Mouse (Mus musculus) kidney, adult 2 months (tissue): ENCODE measurements around the gene Qpct.

Experiments used
- CTCF ChIP-seq: fragments of 200-500 bp; conservative IDR thresholded peaks from 2 replicates; pipeline ENCODE4 v1.5.1; 2011; ENCODE audit warnings: low read depth, mild to moderate bottlenecking, control low read depth, low read length, moderate library complexity, mixed read lengths; ENCODE audit not compliant: insufficient read depth, insufficient read length
- POLR2A ChIP-seq: fragments of 200-500 bp; IDR thresholded peaks from one replicate; pipeline ENCODE4 v1.6.1; 2011; ENCODE audit warnings: low read depth, low read length, control low read depth

DNA sequence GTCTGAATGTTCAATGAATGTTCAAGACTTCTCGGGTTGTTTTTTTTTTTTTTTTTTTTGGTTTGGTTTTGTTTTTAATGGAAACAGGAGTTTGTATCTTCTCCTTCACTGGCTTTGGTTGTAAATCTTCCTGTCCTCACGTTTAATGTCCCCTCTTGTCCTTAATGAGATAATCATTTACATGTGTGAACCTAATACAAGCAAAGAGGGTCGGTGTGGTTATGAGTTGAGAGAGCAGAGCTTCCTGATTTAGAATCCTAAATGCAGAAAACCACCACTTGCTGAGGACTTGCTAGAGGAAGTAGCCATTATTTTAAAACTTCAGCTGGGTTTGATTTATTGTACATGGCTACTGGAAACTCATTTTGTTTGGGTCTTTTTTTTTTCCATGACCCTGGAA lies 29.0 kb upstream of the Qpct start:
- no peak for TF ChIP-seq CTCF
- no peak for TF ChIP-seq POLR2A
